Mouse (Mus musculus): ENCODE results near the gene Zfp277. TPM values are rescaled to one million over a fixed set of nuclear protein-coding genes. Genes with fewer than 3 reads are reported as not detected.

Gene Zfp277
- total RNA-seq (2021) = 10 to 100 TPM; 12.0 to 13.6 TPM

- intact Hi-C loops (cut with DNase I) = loop anchor here (2.0 to 10.0 kb wide), 8 partner anchors 36 to 411 kb away; partner anchors contain the start of gene Arl4a
- peak; percentile 97 for DNase-seq
Observed at GRCm38 (mm10) chr12:40445648-40446449, at the start of gene Zfp277, which contains the start of gene Dock4. Gene Zfp277 (minus strand): TSS chr12:40445902. Gene Dock4 (plus strand): TSS chr12:40445952.

DNA sequence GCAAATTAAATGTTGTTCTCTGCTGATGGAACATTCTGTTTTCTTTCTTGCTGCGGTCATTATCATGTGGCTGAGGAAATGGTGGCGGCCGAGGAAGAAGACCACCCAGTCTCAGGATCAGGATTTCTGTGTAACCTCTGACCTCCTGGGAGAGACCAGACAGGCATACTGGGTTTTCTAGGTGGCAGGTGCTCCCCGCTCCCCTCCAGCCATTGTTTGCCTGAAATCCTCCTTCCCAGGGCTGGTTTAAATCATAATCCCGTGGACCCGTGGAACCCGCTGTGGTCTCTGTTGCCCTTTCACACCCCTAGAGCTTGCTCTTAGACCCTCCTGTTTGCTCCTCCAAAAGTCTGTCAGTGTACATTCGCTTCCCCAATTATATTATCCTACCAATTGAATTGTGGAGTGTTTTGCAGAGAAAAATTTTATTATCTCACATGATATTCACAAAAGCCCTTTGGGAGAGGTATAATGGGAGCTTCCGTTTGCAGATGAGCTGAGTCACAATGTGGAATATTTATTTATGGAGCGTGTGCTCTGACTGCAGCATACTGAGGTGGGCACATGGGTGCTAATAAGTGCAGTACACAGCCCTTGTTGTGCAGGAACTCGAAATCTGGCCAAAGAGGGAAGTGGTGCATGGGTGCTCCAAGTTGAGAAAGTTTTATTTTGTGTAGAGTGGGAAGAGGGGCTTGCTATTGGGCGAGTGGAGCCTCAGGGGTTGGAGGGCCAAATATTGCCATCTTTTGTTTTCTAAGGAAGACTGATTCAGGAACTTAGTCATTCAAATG is 40.5 kb upstream of the Zfp277 start:
- intact Hi-C loops (cut with DNase I) = no loop called here
- DNase-seq = no peak

- no peak for DNase-seq
- intact Hi-C loops (cut with DNase I) = no loop called here
Observed at GRCm38 (mm10) chr12:40485210-40485609, 39.5 kb upstream of the Zfp277 start.

DNA sequence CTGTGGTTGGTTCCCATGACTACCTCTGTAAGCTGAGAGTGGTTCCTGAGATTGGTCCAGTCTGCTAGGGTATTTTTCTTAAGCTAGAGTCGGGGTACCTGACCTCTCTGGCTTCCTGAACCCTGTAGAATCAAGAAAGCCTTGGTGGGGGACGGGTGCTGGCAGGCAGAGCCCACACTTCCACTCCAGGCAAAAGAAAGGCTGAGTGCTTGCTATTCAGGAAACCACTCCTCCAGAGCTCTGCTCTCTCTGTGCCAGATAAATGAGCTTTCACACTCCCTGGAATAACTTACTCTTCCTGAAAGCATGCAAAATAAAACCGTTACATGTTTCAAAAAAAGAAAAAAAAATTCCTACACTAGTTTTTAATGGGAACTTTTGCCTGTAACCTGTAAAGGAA is 38.5 kb upstream of the Zfp277 start:
- DNase-seq = no peak
- intact Hi-C loops (cut with DNase I) = loop anchor here (5.0 kb wide), 1 partner anchor 37 kb away; the partner anchor contains the start of genes Dock4 and Zfp277

DNA sequence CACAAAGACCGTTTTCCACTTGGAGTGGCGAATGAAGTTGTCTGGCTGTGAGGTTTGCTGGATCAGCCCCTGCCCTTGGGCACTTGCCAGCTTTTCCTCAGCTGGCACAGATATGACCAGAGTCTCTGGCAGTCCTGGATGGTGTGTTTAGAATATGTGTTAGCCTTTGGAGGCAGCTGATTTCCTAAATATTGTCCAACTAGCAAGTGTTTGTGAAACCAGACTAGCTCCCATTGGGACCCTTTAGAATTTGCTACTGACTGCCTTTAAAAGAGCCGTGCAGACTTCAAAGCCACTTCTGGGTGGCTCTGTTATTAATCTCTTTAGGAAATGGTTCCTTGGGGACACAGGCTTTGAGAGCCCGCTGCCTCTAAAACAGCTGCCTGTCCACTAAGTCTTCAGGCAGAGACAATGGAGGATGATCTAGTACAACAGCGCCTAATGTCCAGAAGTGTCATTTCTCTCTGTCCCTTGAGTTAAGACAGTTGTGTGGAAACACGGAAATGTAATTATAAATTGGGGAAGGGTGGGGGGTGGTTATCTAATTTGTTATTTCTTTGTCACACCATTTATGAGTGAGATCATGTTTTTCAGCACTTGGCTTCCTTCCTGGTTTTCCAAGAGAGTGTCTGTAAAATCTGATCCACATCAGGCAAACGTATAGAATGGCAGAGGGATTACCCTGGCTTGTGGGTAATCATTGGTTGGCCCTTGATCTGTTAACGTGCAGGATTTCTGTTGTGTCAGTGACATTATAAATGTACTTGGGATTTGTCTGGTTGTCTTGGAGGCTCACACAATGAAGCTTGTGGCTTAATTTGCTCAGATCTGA is 32.1 kb upstream of the Zfp277 start:
- peak in 1 of 2 experiments; percentile 43 for DNase-seq
- intact Hi-C loops (cut with DNase I) = no loop called here

GRCm38 (mm10) chr12:40473709-40474108 is 28.0 kb upstream of the Zfp277 start:
- intact Hi-C loops (cut with DNase I) = loop anchor here (2.0 kb wide), 1 partner anchor 25 kb away; no protein-coding TSS in a partner anchor
- DNase-seq = no peak

GRCm38 (mm10) chr12:40471649-40472399 is 26.1 kb upstream of the Zfp277 start:
- intact Hi-C loops (cut with DNase I) = loop anchor here (2.0 kb wide), 1 partner anchor 27 kb away; no protein-coding TSS in a partner anchor
- DNase-seq = no peak

DNA sequence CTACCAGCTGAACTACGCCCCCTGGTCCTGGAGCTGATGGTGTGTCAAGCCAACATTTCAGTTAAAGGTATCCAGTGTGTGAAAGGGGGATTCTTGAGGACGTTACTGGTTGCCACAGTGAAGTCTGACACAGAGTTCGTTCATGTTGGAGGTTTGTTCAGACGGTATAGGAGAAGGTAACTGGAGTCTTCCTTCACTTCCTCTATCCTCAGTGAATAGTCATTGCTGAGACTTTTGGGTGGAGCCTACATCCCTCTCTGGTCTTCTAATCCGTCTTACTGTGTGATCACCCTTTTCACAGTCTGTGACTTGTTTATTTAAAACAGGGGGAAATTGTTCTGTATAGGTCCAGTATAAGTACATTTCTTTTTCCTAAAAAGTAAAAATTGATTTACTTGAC is 23.3 kb upstream of the Zfp277 start:
- intact Hi-C loops (cut with DNase I) = no loop called here
- DNase-seq = no peak

DNA sequence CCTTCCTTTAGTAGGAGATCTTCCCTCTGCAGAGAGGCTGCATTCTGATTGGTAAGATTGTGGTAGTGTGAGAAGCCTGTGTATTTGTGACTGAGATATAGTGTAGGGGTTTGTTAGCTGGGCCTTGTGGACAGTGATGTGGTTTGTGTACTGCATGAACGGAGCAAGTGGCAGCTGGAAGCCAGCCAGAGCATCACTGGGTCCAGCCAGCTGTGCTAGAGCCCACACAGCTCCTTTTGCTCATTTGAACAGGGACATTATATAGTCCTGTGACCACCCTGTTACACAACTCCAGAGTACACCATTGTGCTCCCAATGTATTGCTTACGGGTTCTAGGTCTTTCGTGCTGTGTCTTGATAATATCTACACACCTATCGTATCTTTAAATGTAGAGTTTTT is 22.5 kb upstream of the Zfp277 start:
- intact Hi-C loops (cut with DNase I) = no loop called here
- DNase-seq = no peak

DNA sequence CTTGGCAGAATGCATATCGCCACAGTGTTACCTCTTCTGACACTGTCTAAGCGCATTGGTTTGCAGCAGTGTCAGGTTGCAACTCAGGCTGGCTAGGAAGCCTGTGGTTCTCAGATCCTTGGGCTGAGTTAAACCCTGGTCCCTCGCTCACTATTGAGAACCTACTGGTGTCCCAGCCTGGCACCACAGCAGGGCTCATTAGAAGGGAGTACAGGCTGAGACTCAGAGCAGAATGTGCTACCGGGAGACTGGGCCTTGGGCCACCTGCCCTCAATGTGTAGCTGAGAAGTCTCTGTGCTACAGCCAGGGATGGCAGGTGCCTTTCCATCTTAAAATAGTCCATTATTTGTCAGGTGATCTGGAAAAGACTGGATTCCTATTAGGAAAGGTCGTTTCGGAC is 18.6 kb upstream of the Zfp277 start:
- intact Hi-C loops (cut with DNase I) = no loop called here
- DNase-seq = no peak

- intact Hi-C loops (cut with DNase I) = no loop called here
- no peak for DNase-seq
Observed at GRCm38 (mm10) chr12:40463828-40464227, 18.1 kb upstream of the Zfp277 start.

- intact Hi-C loops (cut with DNase I) = no loop called here
- DNase-seq = no peak
Observed at GRCm38 (mm10) chr12:40462693-40463235, 17.1 kb upstream of the Zfp277 start.

- DNase-seq = no peak
- intact Hi-C loops (cut with DNase I) = no loop called here
Observed at GRCm38 (mm10) chr12:40459673-40460265, 14.1 kb upstream of the Zfp277 start.

DNA sequence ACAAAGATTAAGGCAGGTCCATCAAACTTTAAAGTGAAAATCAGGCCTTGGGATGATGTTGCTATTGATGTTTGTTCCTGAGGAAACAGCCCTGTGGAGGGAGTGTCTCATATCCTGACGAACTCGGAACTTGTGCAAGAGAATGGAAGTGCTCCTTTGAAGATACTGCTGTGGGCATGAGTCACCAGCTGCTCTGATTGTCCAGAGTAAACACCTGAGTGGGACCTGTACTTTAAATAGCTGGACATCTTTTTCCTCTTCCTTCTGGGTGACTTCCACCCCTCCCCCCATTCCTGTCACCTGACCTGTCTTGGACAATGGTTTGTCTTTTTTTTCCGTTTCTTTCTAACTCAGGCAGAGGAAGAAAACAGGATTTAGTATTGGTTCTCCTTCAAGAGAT is 13.3 kb upstream of the Zfp277 start:
- intact Hi-C loops (cut with DNase I) = no loop called here
- DNase-seq = peak in 1 of 2 experiments; percentile 49

- DNase-seq = no peak
- intact Hi-C loops (cut with DNase I) = no loop called here
Observed at GRCm38 (mm10) chr12:40456517-40456916, 10.8 kb upstream of the Zfp277 start.

DNA sequence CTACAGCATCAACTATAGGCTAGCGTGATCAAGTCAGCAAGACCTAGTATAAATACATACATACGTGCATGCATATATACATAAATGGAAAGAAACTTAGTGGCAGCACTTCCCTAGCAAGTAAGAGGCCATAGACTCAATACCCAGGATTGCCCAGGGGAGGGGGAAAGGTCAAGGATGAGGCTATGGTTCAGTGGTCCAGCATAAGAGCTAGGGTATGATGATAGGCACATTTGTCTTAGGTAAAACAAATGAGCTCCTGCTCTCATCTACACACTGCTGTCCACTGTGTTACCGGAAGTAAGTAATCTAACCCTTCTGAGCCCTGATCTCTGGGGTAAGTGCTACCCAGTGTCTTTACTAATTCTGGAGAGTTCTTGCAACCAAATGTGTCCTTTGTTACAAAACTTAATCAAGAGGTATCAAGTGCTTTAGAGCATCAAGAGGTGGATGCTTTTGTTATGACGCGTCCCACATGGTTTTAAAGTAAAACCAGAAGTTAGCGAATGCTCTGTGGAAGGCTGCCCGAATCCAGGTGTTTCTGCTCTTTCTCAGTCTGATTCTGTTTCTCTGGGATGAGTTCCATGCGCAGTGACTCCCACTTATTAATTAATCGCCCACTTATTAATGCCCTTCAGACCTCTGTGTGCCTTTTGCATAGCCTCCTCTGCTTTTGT is 3.6 kb upstream of the Zfp277 start:
- intact Hi-C loops (cut with DNase I) = loop anchor here (5.0 to 10.0 kb wide), 6 partner anchors 33 to 414 kb away; partner anchors contain the start of gene Arl4a
- DNase-seq = no peak

GRCm38 (mm10) chr12:40447561-40448355 is 2.1 kb upstream of the Zfp277 start:
- intact Hi-C loops (cut with DNase I) = loop anchor here (2.0 to 10.0 kb wide), 8 partner anchors 35 to 413 kb away; partner anchors contain the start of gene Arl4a
- no peak for DNase-seq
